Mouse (Mus musculus): ENCODE data around the gene Itga5. TPM values are rescaled to one million over a fixed set of nuclear protein-coding genes. Genes with fewer than 3 reads are reported as not detected.
A peak's percentile ranks its signal among the peaks of the same experiment; 100 is the strongest.

The Itga5 gene
- total RNA-seq, 4 experiments from 2014 or later, result 27.8 to 40.2 (median 33.7) TPM

- DNase-seq (ENCODE audit: low spot score), result no peak
These were observed 25.8 kb downstream of the Itga5 start for GRCm38 (mm10) chr15:103340786-103341185.

- no peak for DNase-seq (ENCODE audit: low spot score)
These were observed 26.6 kb downstream of the Itga5 start, which contains the start of gene Zfp385a for GRCm38 (mm10) chr15:103339961-103340337. Zfp385a (minus strand) TSS chr15:103340093.

GRCm38 (mm10) chr15:103339166-103339960 lies 27.2 kb downstream of the Itga5 start:
- DNase-seq (ENCODE audit: low spot score), result no peak

GRCm38 (mm10) chr15:103338829-103339165 lies 27.8 kb downstream of the Itga5 start:
- no peak for DNase-seq (ENCODE audit: low spot score)

GRCm38 (mm10) chr15:103336996-103337667 lies 29.4 kb downstream of the Itga5 start:
- DNase-seq (ENCODE audit: low spot score), result no peak

GRCm38 (mm10) chr15:103335488-103336235 lies 30.9 kb downstream of the Itga5 start:
- no peak for DNase-seq (ENCODE audit: low spot score)

- no peak for DNase-seq (ENCODE audit: low spot score)
These were observed 31.5 kb downstream of the Itga5 start for GRCm38 (mm10) chr15:103335040-103335439.

- DNase-seq (ENCODE audit: low spot score), result no peak
These were observed 32.4 kb downstream of the Itga5 start for GRCm38 (mm10) chr15:103334194-103334593.

GRCm38 (mm10) chr15:103333738-103334137 lies 32.8 kb downstream of the Itga5 start:
- DNase-seq (ENCODE audit: low spot score), result no peak

- DNase-seq (ENCODE audit: low spot score), result no peak
These were observed 33.4 kb downstream of the Itga5 start for GRCm38 (mm10) chr15:103333081-103333615.

GRCm38 (mm10) chr15:103323455-103324247 lies 42.9 kb downstream of the Itga5 start:
- peak; percentile 85 for DNase-seq (ENCODE audit: low spot score)

GRCm38 (mm10) chr15:103323070-103323454 lies 43.5 kb downstream of the Itga5 start:
- DNase-seq (ENCODE audit: low spot score), result no peak

GRCm38 (mm10) chr15:103322396-103322795 lies 44.2 kb downstream of the Itga5 start:
- no peak for DNase-seq (ENCODE audit: low spot score)

- DNase-seq (ENCODE audit: low spot score), result no peak
These were observed 45.5 kb downstream of the Itga5 start for GRCm38 (mm10) chr15:103321076-103321475.

GRCm38 (mm10) chr15:103318201-103318816 lies 48.3 kb downstream of the Itga5 start:
- DNase-seq (ENCODE audit: low spot score), result peak; percentile 66

GRCm38 (mm10) chr15:103317731-103318130 lies 48.8 kb downstream of the Itga5 start:
- no peak for DNase-seq (ENCODE audit: low spot score)

- DNase-seq (ENCODE audit: low spot score), result no peak
These were observed 49.4 kb downstream of the Itga5 start for GRCm38 (mm10) chr15:103317120-103317519.

- DNase-seq (ENCODE audit: low spot score), result peak; percentile 84
These were observed 50.4 kb downstream of the Itga5 start for GRCm38 (mm10) chr15:103315979-103316776.

GRCm38 (mm10) chr15:103315011-103315502 lies 51.5 kb downstream of the Itga5 start:
- peak; percentile 67 for DNase-seq (ENCODE audit: low spot score)

- DNase-seq (ENCODE audit: low spot score), result no peak
These were observed 52.4 kb downstream of the Itga5 start for GRCm38 (mm10) chr15:103314181-103314580.
